Mouse (Mus musculus) liver, embryonic 14.5 days (tissue): ENCODE data around the gene Btbd9. TPM values are rescaled to one million over a fixed set of nuclear protein-coding genes. Genes with fewer than 3 reads are reported as not detected.

Experiments
- ATAC-seq: fragments of 200-750 bp; cut with Nextera tagmentation; 2 replicates; pipeline ENCODE4 v1.8.0; 2017; ENCODE audit warnings: moderate number of reproducible peaks, mild to moderate bottlenecking, moderate library complexity; ENCODE audit not compliant: insufficient read depth
- DNase-seq, 3 experiments: peaks; one replicate each; pipeline ENCODE4 v3.0.0-alpha.2; 2012 to 2013; ENCODE audit warnings: low read depth in 3 of 3, low spot score in 3 of 3
- H3K27ac ChIP-seq: fragments of 300-500 bp; sonication (generic); 2 replicates; pipeline ENCODE4 v1.5.1; 2014; ENCODE audit warnings: moderate library complexity, mild to moderate bottlenecking, control low read depth, inconsistent platforms
- H3K27me3 ChIP-seq: fragments of 300-500 bp; sonication (generic); 2 replicates; pipeline ENCODE4 v1.6.1; 2014; ENCODE audit warnings: mild to moderate bottlenecking, low read length, moderate library complexity; ENCODE audit not compliant: control insufficient read depth, insufficient read depth
- H3K36me3 ChIP-seq: fragments of 300-500 bp; sonication (generic); replicated peaks from 2 replicates; pipeline ENCODE4 v1.6.1; 2014; ENCODE audit warnings: low read depth; ENCODE audit not compliant: control insufficient read depth, insufficient read depth
- H3K4me1 ChIP-seq, 2 experiments: fragments of 200-500 bp in 1 of 2; fragments of 300-500 bp in 1 of 2; sonication (generic) in 1 of 2; replicated peaks; 2 replicates each; pipeline ENCODE4 v1.6.1; 2012 to 2014; ENCODE audit warnings: antibody characterized with exemption in 1 of 2, inconsistent platforms in 1 of 2, low read length in 1 of 2; ENCODE audit not compliant: control insufficient read depth in 2 of 2, insufficient read depth in 2 of 2
- H3K4me2 ChIP-seq: fragments of 300-500 bp; sonication (generic); 2 replicates; pipeline ENCODE4 v1.6.1; 2014; ENCODE audit warnings: low read depth, mild to moderate bottlenecking, control low read depth, moderate library complexity
- H3K4me3 ChIP-seq, 2 experiments: fragments of 200-500 bp in 1 of 2; fragments of 300-500 bp in 1 of 2; sonication (generic) in 1 of 2; 2 replicates each; pipeline ENCODE4 v1.5.1; 2012 to 2014; ENCODE audit warnings: low read depth in 2 of 2, low read length in 2 of 2, mild to moderate bottlenecking in 2 of 2, control low read depth in 1 of 2, inconsistent platforms in 1 of 2, moderate library complexity in 1 of 2; ENCODE audit not compliant: insufficient read depth in 1 of 2
- H3K9ac ChIP-seq: fragments of 300-500 bp; sonication (generic); replicated peaks from 2 replicates; pipeline ENCODE4 v1.6.1; 2014; ENCODE audit warnings: mild to moderate bottlenecking, control low read depth, moderate library complexity
- H3K9me3 ChIP-seq: fragments of 300-500 bp; sonication (generic); 2 replicates; pipeline ENCODE4 v1.6.1; 2016; ENCODE audit warnings: low read length, mixed read lengths; ENCODE audit not compliant: control insufficient read depth
- CTCF ChIP-seq: IDR thresholded peaks from 2 replicates; pipeline ENCODE4 v1.5.1; 2016; ENCODE audit warnings: antibody characterized with exemption, low read depth, control low read depth
- EP300 ChIP-seq: IDR thresholded peaks from 2 replicates; pipeline ENCODE4 v1.6.1; 2016; ENCODE audit warnings: antibody characterized with exemption, low read depth
- WGBS: fragments of 180-500 bp; shearing (Covaris S2); extraction: QIAGEN DNeasy Blood & Tissue Kit; methylation state at CpG from one replicate; pipeline ENCODE4 v1.1.7; 2014; ENCODE audit not compliant: insufficient replicate concordance; 5-methylcytosine and 5-hydroxymethylcytosine counted together
- polyA plus RNA-seq, 2 experiments: library from polyadenylated mRNA; depleted of rRNA in 1 of 2; stranded (reverse) in 1 of 2; unstranded in 1 of 2; fragments of >200 nt; fragmentation: Nextera tagmentation in 1 of 2; extraction: Ambion mirVana in 1 of 2; gene quantifications; 2 replicates each; pipeline versions ENCODE4 v1.2.1 to v1.2.3; 2012 to 2014

Btbd9 gene
- polyA plus RNA-seq, 2 experiments: 2.7 to 9.6 TPM

GRCm38 (mm10) chr17:30436021-30436461, 140.2 kb downstream of the Btbd9 start:
- no peak for DNase-seq
- WGBS: 41% methylated on average over 5 of the region's 5 CpGs
- H3K36me3 ChIP-seq: no peaks in the 10 kb centered on the region
- H3K4me1 ChIP-seq: 0 out of 4 replicates have a peak, but pooled peaks cover 0 to 3% of the 10 kb centered on the region in 2 experiments
- no peak overlapping the region for H3K9ac ChIP-seq
- no peaks in the 10 kb centered on the region for H3K27me3 ChIP-seq
- no peak for ATAC-seq
- no peak overlapping the region for H3K27ac ChIP-seq
- no peaks in the 10 kb centered on the region for H3K9me3 ChIP-seq
- H3K4me2 ChIP-seq: no peak overlapping the region
- no peak overlapping the region for H3K4me3 ChIP-seq
- TF ChIP-seq EP300 (no peak), CTCF (no peak)

GRCm38 (mm10) chr17:30435478-30435877, 140.8 kb downstream of the Btbd9 start:
- TF ChIP-seq CTCF (no peak), EP300 (no peak)
- Histone ChIP-seq H3K4me2 (no peak overlapping the region), H3K27me3 (no peaks in the 10 kb centered on the region), H3K36me3 (no peaks in the 10 kb centered on the region), H3K9me3 (no peaks in the 10 kb centered on the region), H3K9ac (no peak overlapping the region), H3K4me3 (no peak overlapping the region), H3K27ac (no peak overlapping the region), H3K4me1 (0 out of 4 replicates have a peak, but pooled peaks cover 0 to 3% of the 10 kb centered on the region in 2 experiments)
- 66% methylated on average over 7 of the region's 7 CpGs for WGBS
- ATAC-seq (no peak), DNase-seq (no peak)

GRCm38 (mm10) chr17:30432094-30432493, 144.2 kb downstream of the Btbd9 start:
- H3K9me3 ChIP-seq: no peaks in the 10 kb centered on the region
- no peak overlapping the region for H3K9ac ChIP-seq
- TF ChIP-seq CTCF: no peak
- no peak for TF ChIP-seq EP300
- no peak overlapping the region for H3K27ac ChIP-seq
- ATAC-seq (no peak), DNase-seq (no peak)
- 75% methylated on average over 10 of the region's 10 CpGs for WGBS
- no peaks in the 10 kb centered on the region for H3K4me1 ChIP-seq
- no peaks in the 10 kb centered on the region for H3K36me3 ChIP-seq
- H3K4me2 ChIP-seq: no peak overlapping the region
- H3K4me3 ChIP-seq: no peak overlapping the region
- no peaks in the 10 kb centered on the region for H3K27me3 ChIP-seq

- no peak overlapping the region for H3K27ac ChIP-seq
- no peaks in the 10 kb centered on the region for H3K4me1 ChIP-seq
- no peak for ATAC-seq
- TF ChIP-seq EP300 (no peak), CTCF (no peak)
- H3K9me3 ChIP-seq: no peaks in the 10 kb centered on the region
- no peak for DNase-seq
- no peaks in the 10 kb centered on the region for H3K36me3 ChIP-seq
- no peak overlapping the region for H3K4me2 ChIP-seq
- no peaks in the 10 kb centered on the region for H3K27me3 ChIP-seq
- 65% methylated on average over 10 of the region's 10 CpGs for WGBS
- no peak overlapping the region for H3K9ac ChIP-seq
- no peak overlapping the region for H3K4me3 ChIP-seq
Measured at GRCm38 (mm10) chr17:30430961-30431640, 145.2 kb downstream of the Btbd9 start.

GRCm38 (mm10) chr17:30428661-30429060, 147.6 kb downstream of the Btbd9 start:
- Histone ChIP-seq H3K27me3 (no peaks in the 10 kb centered on the region), H3K36me3 (no peaks in the 10 kb centered on the region), H3K9me3 (no peaks in the 10 kb centered on the region), H3K27ac (no peak overlapping the region), H3K4me2 (no peak overlapping the region), H3K4me3 (no peak overlapping the region), H3K9ac (no peak overlapping the region), H3K4me1 (no peaks in the 10 kb centered on the region)
- WGBS: 80% methylated on average over 9 of the region's 9 CpGs
- ATAC-seq: no peak
- DNase-seq: no peak
- TF ChIP-seq EP300 (no peak), CTCF (no peak)
